Mouse (Mus musculus): Measurements from ENCODE around the gene Hist1h2bq.

- TF ChIP-seq CTCF (IDR thresholded peaks at IDR 0.05; ENCODE audit: control insufficient read depth, insufficient read depth, insufficient read length) (no peak), MAX (IDR thresholded peaks at IDR 0.05) (no peak), MYOG (IDR thresholded peaks at IDR 0.05; ENCODE audit: control insufficient read depth, extremely low read depth, insufficient read length) (no peak), CEBPB (IDR thresholded peaks at IDR 0.05; ENCODE audit: low read depth) (no peak), USF1 (IDR thresholded peaks at IDR 0.05; ENCODE audit: low read depth) (no peak), MYOD1 (IDR thresholded peaks at IDR 0.05; ENCODE audit: control insufficient read depth, insufficient read length, low read depth) (no peak)
These were observed 28.4 kb downstream of the Hist1h2bq start for GRCm38 (mm10) chr13:21781639-21782038.

Data from C2C12 (cell line).